Mouse (Mus musculus): Measurements from ENCODE around the gene Socs7. TPM values are rescaled to one million over a fixed set of nuclear protein-coding genes. Genes with fewer than 3 reads are reported as not detected.
A peak's percentile ranks its signal among the peaks of the same experiment; 100 is the strongest.
"Not testable (repeated sequence)": the region's sequence is repeated elsewhere in the genome, so short reads cannot be mapped to it uniquely, and the experiment has no call there.

The Socs7 gene
- 12.8 and 13.6 TPM in 2 replicates for total RNA-seq (2017)

DNA sequence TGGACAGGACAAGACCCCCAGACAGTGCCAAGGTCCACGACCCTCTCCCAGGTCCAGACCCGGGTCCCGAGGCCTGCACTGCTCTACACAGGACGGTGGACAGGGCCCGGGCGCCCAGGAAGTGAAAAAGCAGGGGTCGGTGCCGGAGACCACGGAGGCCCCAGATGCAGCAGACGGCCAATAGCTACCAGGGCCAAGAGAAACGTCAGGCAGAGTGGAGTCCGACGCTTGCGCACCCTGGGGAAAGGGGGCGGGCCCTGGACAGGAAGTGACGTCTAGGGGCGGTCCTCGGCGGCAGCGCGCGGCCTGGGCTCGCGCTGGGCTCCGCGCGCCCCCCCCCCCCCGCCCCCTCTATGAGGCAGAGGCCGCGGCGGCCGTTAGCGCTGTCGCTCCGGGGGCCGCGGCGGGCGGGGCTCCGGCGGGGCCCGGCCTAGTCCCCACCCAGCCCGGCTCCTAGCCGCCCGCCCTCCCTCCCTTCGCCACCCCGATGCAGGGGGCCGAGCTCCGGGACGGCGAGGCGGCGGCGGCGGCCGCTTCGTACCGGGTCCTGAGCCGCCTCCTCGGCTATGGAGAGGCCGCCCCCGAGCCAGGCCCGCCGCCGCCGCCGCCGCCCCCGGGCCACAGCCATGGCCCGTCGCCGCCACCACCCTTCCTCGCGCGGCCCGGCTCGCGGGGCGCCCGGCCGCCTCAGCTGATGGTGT is at the start of gene Socs7:
Gene Socs7 (plus strand): TSS at position 604 of the 701 bp plus-strand sequence.
- peak; percentile 89 to 96 for ATAC-seq (replicated peaks in 1 of 2; ENCODE audit: insufficient read depth in 1 of 2, low FRiP score in 2 of 2, low TSS enrichment in 1 of 2, low read depth in 1 of 2, poor library complexity in 2 of 2, severe bottlenecking in 2 of 2)

DNA sequence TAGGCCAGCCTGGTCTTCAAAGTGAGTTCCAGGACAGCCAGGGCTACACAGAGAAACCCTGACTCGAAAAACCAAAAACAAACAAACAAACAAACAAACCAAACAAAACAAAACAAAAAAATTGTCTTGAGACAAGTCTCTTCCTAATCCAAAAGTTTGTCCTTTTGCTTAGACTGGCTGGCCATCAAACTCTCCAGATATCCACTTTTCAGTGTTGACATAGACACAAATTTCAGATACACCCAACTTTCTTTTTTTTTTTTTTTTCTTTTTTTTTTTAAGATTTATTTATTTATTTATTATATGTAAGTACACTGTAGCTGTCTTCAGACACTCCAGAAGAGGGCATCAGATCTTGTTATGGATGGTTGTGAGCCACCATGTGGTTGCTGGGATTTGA is 49.5 kb upstream of the Socs7 start:
- ATAC-seq (replicated peaks in 1 of 2; ENCODE audit: insufficient read depth in 1 of 2, low FRiP score in 2 of 2, low TSS enrichment in 1 of 2, low read depth in 1 of 2, poor library complexity in 2 of 2, severe bottlenecking in 2 of 2): not testable (repeated sequence)

DNA sequence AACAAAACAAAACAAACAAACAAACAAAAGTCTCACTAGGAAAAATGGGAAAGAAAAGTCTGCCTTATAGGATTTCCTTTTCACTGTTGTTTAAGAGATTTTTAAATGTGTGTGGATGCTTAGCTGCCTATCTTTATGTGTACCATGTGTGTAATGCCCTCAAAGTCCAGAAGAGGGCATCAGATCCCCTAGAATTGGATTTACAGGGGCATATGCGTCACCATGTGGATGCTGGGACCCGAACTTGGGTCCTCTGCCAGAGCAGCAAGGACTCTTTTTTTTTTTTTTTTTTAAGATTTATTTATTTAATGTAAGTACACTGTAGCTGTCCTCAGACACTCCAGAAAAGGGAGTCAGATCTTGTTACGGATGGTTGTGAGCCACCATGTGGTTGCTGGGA is 48.2 kb upstream of the Socs7 start:
- no peak for ATAC-seq (replicated peaks in 1 of 2; ENCODE audit: insufficient read depth in 1 of 2, low FRiP score in 2 of 2, low TSS enrichment in 1 of 2, low read depth in 1 of 2, poor library complexity in 2 of 2, severe bottlenecking in 2 of 2)

DNA sequence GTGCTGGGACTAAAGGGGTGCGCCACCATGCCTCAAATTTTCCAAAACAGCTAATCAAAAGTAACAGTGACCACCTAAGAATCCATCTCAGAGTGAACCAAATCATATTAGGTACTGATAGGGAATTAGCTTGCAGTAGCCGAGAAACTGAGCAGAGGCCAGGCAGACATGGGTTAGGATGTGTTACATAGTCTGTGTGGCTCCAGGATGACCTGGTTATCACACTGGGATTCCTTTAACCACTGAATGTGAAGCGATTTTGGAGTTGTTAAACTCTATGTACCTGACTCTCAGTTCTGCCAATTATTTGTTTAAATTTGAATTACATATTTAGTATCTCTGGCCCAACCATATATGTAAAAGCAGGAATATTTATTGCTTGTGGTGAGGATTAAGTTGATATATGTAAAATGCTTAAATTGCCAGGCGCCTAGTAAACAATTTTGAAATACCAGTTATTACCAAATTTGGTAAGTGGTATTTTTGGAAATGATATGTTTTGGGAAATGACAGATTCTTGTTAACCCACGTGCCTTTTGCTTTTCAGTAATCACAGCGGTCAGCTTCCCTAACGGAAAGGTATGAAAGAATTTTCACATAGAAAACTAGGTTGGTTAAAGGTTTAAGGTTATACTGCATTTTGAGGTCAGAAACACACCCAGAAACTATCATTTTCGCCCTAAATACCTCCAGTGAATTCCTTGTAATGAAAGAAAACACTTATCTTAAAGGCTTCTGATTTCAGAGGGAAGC is 47.4 kb upstream of the Socs7 start:
- ATAC-seq (replicated peaks in 1 of 2; ENCODE audit: insufficient read depth in 1 of 2, low FRiP score in 2 of 2, low TSS enrichment in 1 of 2, low read depth in 1 of 2, poor library complexity in 2 of 2, severe bottlenecking in 2 of 2): 0 out of 4 replicates have a peak, but pooled peaks of 1 of the 2 experiments have one; percentile 8

DNA sequence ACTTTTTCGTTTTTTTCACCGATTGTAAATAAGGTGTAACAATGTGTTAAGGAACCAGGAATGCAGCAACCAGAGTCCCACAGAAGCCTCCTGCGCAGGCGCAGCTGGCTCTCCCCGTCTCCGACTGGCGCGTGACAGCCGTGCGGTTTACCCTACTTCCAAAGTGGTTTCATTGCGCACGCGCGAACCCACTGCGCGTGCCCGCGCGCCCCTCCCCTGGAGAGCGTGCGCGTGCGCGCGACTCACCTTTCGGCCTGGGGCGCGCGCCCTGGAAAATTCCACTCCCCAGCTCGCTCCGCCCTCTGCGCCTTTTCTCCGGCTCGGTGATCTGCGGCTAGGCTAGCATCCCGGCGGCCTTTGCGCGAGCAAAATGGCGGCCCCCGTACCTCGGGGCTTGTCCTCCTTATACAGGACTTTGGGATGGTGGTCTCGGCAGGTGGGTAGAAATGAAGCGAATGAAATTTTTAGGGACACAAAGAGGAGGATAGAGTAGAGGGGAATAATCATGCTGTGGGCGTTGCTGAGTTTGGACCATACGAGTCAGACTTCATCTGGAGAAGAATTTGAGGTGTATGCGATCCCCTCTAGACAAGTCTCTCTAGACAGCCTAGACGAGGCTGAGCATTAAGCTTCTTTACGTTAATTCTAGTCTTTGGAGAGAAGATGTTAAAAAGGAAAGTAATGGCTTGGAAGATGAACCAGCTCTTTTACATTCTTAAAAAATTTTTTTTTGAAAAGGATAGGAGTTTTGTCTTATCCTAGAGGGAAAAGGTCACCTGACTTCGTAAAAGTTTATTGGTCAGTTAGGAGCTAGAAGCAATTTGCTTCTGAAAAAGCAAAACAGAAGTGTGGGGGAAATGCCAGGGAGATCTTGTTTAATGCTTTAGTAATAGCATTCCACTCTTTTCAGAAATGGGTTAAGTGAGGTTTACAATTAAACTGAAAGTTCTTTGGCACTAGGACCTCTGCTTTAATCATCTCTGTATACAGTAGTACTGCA is 46.5 kb upstream of the Socs7 start, which contains the start of gene Mrpl45:
Gene Mrpl45 (plus strand): TSS at position 213 of the 1,000 bp plus-strand sequence.
- ATAC-seq (replicated peaks in 1 of 2; ENCODE audit: insufficient read depth in 1 of 2, low FRiP score in 2 of 2, low TSS enrichment in 1 of 2, low read depth in 1 of 2, poor library complexity in 2 of 2, severe bottlenecking in 2 of 2): peak; percentile 94 to 98

DNA sequence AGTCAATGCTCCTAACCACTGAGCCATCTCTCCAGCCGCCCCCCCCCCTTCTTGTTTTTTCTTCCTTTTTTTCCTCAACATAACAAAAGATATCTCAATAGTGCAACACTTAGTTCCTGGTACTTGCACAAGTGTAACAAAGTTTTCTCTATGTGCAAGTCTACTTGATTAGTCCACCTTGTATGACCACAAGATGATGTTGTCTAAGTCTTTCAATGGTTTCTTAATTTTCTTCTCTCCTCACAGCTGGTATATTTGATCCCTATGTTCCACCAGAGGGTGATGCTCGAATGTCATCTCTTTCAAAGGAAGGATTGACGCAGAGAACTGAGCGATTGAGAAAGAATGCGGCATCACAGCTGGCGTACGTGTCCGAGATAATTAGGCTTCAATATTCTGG is 41.2 kb upstream of the Socs7 start:
- ATAC-seq (replicated peaks in 1 of 2; ENCODE audit: insufficient read depth in 1 of 2, low FRiP score in 2 of 2, low TSS enrichment in 1 of 2, low read depth in 1 of 2, poor library complexity in 2 of 2, severe bottlenecking in 2 of 2): peak in 1 of 2 experiments; percentile 64; a peak in 1 of 4 replicates

DNA sequence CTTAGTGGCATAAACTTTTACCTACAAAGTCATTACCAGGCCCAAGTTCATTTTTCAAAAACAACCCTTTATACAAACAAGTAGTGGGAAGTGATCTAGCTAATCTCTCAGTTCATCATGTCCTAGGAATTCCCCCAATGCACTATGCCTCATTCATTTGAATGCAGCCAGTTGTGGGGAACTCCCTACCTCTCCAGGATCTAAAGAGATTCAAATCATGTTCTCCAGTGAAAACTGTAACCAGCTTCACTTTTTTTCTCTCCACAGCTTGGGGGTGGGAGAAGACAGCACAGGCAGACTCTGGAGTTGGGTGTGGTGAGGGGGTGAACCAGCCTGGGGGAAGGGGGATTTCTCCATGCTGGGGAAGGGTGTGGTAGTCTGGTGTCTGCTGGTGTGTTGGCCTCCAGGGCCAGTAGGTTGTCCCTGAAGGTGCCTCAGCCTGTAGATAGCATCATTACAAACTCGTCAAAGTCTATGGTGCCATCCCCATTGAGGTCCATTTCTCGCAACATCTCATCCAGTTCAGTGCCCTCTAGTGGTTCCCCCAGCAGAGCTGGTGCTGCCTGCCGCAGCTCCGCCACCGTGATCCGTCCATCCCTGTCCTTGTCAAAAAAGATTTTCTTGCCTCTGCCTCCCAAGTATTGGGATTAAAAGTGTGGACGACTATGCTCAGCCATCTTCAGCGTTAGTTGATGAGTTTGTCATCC is 40.3 kb upstream of the Socs7 start:
- ATAC-seq (replicated peaks in 1 of 2; ENCODE audit: insufficient read depth in 1 of 2, low FRiP score in 2 of 2, low TSS enrichment in 1 of 2, low read depth in 1 of 2, poor library complexity in 2 of 2, severe bottlenecking in 2 of 2): peak; percentile 37 to 60; a peak in 2 of 4 replicates

DNA sequence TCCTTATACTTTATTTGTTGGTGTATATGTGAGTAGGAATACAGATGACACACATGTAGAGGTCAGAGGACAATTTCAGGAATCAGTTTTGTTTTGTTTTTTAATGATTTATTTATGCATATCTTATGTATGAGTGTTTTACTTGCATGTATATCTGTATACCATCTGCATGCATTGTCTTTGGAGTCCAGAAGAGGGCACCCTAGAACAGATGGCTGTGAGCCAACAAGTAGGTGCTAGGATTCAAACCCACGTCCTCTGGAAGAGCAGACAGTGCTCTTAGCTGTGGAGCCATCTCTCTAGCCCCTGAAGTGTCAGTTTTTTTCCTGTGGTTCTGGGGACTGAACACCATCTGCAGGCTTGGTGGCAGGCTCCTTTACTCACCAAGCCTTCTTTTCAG is 37.1 kb upstream of the Socs7 start:
- no peak for ATAC-seq (replicated peaks in 1 of 2; ENCODE audit: insufficient read depth in 1 of 2, low FRiP score in 2 of 2, low TSS enrichment in 1 of 2, low read depth in 1 of 2, poor library complexity in 2 of 2, severe bottlenecking in 2 of 2)

DNA sequence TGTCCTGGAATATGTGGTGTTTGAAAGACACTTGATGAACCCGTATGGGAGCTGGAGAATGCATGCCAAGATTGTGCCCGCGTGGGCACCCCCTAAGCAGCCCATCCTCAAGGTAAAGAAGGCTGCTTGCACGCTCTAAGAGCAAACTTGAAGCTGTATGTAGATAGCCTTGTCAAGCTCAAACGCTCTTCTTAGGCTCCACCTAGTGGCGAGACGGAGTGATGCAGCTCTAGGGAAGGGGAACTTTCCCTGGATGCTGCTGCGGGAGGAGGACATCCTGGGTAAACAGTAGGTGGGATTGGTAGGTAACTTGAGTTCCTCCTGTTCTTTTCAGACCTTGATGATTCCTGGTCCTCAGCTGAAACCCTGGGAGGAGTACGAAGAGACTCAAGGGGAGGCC is 34.2 kb upstream of the Socs7 start:
- peak; percentile 58 to 67 for ATAC-seq (replicated peaks in 1 of 2; ENCODE audit: insufficient read depth in 1 of 2, low FRiP score in 2 of 2, low TSS enrichment in 1 of 2, low read depth in 1 of 2, poor library complexity in 2 of 2, severe bottlenecking in 2 of 2)

DNA sequence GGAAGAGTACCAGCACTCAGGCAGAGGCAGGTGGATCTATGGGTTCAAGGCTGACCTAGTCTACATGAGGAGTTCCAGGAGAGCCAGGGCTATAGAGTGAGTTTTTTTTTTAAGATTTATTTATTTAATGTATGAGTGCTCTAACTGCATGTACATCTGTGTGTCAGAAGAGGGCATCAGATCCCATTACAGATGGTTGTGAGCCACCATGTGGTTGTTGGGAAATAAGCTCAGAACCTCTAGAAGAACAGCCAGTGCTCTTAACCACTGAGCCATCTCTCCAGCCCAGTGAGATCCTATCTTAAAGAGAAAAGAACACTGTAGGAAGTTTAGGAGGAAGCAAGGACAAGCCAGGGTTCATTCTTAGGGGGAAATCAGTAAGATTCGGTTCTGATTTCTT is 32.0 kb upstream of the Socs7 start:
- ATAC-seq (replicated peaks in 1 of 2; ENCODE audit: insufficient read depth in 1 of 2, low FRiP score in 2 of 2, low TSS enrichment in 1 of 2, low read depth in 1 of 2, poor library complexity in 2 of 2, severe bottlenecking in 2 of 2): no peak

DNA sequence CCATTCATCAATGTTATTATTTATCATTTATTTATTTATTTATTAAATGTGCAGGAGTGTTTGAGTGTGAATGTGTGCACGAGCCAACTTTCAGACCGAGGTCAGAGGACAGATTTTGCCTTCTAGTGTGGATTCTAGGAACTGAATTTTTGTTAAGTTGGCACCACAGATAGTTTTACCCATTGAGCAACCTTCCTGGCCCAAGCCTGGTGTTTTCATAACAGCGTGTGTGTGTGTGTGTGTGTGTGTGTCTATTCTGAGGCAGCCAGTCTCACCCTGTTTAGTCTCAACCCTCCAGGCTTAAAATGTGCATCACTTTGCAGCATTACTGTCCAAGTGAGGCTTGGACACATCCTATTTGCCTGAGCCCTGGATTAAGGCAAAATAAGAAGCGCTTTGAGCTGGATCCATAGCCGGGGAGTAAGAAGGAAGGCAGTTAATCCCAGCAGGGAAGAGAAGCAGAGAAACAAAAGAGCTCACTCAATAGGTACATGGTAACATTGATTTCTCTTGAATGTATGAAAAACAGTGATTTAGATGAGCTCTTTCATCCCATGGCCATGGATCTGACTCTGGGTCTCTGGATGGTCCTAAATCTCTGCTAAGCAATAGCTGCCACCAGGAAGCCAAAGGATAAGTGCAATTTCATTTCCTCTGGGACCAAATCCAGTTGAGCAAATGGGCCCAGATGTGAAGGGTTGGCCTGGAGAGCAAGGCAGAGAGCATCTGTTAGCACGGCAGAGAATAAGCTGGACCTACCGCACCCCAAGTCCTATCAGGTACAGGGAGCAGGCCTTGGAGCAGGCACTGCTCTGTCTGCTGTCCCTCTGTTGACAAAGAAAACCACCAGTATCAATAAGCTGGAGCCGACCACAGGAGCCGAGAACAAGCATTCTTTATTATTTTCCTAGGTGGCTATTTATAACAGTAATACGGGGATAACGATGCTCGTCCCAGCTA is 30.8 kb upstream of the Socs7 start:
- ATAC-seq (replicated peaks in 1 of 2; ENCODE audit: insufficient read depth in 1 of 2, low FRiP score in 2 of 2, low TSS enrichment in 1 of 2, low read depth in 1 of 2, poor library complexity in 2 of 2, severe bottlenecking in 2 of 2): no peak

DNA sequence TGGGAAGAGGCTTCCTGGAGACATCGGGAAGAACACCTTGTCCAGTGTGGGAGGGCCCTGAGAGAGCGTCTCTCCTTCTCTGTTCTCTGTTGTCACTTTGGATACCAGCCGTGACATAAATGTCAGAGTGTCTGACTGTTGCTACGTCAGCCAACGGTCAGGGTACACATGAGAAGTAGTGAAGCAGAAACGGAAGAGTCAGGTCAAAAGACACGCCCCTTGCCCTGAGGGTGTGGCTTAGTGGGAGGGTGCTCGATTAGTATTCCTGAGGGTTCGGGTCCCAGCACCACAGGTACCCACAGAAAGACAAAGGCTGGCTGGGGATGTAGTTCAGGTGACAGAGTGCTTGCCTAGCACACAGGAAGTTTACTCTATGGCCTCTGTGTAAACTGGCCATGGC is 29.3 kb upstream of the Socs7 start:
- ATAC-seq (replicated peaks in 1 of 2; ENCODE audit: insufficient read depth in 1 of 2, low FRiP score in 2 of 2, low TSS enrichment in 1 of 2, low read depth in 1 of 2, poor library complexity in 2 of 2, severe bottlenecking in 2 of 2): no peak

DNA sequence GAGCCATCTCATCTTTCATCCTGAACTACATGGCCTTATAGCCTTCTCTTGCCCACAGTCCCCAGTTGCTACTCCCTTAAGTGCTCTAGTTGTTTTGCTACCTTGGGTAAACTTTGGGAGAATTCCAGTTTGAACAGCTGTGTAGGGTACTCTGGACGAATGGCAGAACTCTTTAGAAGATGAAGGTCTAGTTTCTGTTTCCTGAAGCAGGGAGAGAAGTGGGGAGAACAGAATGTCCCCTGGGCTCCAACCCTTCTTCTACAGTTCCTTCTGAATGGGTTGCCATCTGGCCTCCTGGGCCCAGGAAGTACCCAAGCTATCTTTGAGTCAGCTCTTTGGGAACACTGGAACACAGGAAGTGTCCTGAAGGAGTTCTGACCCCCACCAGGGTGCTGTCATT is 28.5 kb upstream of the Socs7 start:
- no peak for ATAC-seq (replicated peaks in 1 of 2; ENCODE audit: insufficient read depth in 1 of 2, low FRiP score in 2 of 2, low TSS enrichment in 1 of 2, low read depth in 1 of 2, poor library complexity in 2 of 2, severe bottlenecking in 2 of 2)

DNA sequence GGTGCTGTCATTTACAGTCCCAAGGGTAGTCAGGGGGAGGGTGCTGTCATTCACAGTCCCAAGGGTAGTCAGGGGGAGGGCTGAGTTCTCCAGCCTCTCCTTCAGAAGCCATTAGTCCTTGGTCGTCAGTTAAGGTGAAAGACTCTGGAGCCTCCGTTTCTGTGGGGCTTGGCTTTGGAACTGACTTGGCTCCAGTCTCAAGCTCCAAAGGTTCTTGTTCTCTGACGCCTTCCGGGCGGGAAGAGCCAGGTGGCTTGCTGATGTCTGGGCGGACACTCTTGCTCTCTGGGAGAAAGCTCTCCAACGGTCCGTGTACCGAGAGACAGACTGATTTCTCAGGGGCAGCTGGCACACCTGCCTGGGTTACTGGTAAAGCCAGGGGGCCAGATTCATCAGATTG is 28.0 kb upstream of the Socs7 start:
- no peak for ATAC-seq (replicated peaks in 1 of 2; ENCODE audit: insufficient read depth in 1 of 2, low FRiP score in 2 of 2, low TSS enrichment in 1 of 2, low read depth in 1 of 2, poor library complexity in 2 of 2, severe bottlenecking in 2 of 2)

DNA sequence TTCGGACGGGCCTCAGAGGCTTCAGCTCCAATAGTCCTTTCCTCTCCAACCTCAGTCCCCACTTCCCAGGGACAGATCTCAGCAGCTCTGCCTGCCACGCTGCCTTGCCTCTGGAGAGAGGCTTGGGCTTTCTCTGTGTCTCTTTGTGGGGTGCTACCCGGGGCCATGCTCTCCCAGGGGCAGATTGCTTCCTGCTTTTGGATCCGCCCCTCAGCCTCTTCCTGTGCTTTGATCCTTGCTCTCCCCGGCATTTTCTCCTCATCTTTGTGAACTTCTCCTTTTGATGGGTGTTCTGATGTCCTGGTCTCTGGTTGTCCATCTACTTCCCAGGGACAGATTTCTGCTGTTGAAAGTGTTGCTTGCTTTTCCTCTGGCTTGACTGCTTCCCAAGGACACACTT is 26.1 kb upstream of the Socs7 start:
- ATAC-seq (replicated peaks in 1 of 2; ENCODE audit: insufficient read depth in 1 of 2, low FRiP score in 2 of 2, low TSS enrichment in 1 of 2, low read depth in 1 of 2, poor library complexity in 2 of 2, severe bottlenecking in 2 of 2): peak in 1 of 2 experiments; percentile 30; a peak in 2 of 4 replicates

DNA sequence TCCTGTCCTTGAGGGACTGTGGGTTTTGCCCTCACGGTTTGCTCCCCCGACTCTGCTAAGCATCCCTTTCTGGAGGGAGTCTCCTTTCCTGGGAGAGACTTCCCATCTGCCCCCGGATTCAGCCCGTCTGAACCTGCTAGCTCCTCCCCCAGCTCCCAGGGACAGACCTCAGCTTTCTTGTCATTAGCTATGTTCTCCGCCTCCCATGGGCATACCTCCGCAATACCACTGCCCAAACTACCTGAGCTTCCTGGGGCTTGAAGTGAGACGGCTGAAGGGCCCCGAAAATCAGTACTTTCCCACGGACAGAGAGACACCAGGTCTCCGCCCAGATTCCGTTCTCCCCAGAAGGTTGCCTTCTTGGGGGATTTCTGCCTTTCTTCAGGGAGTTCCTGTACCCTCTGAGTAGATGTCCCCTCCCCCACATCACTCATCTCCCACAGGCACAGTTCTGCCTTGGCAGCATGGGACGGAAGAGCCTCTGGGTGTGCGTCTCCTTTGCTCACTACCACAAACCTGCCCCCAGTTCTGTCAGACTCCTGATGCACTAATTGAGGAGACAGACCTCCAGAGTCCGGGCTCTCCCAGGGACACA is 25.5 kb upstream of the Socs7 start:
- no peak for ATAC-seq (replicated peaks in 1 of 2; ENCODE audit: insufficient read depth in 1 of 2, low FRiP score in 2 of 2, low TSS enrichment in 1 of 2, low read depth in 1 of 2, poor library complexity in 2 of 2, severe bottlenecking in 2 of 2)
